Mouse (Mus musculus) spleen, postnatal 4 days (tissue): ENCODE data around the gene Stfa2.
"Not testable (repeated sequence)": the region's sequence is repeated elsewhere in the genome, so short reads cannot be mapped to it uniquely, and the experiment has no call there.

Experiments used
- DNase-seq, 2 experiments: peaks; one replicate each; pipeline ENCODE4 v3.0.0; 2022; ENCODE audit warnings: low spot score in 2 of 2

The Stfa2 gene

GRCm38 (mm10) chr16:36408357-36408756 lies at the start of gene Stfa2:
Gene Stfa2, minus strand, starts transcription at chr16:36408457.
- peak in 1 of 2 experiments; percentile 15 for DNase-seq

- DNase-seq, result no peak
Observed at GRCm38 (mm10) chr16:36455342-36455802, 47.1 kb upstream of the Stfa2 start, which contains the start of gene Stfa3. Gene Stfa3, minus strand, starts transcription at chr16:36455392.

- not testable (repeated sequence) for DNase-seq
Observed at GRCm38 (mm10) chr16:36420979-36421378, 12.7 kb upstream of the Stfa2 start.

GRCm38 (mm10) chr16:36389060-36389459 lies 19.2 kb downstream of the Stfa2 start:
- DNase-seq, result no peak

GRCm38 (mm10) chr16:36367648-36368047 lies 40.6 kb downstream of the Stfa2 start, which contains the start of gene BC100530:
Gene BC100530, minus strand, starts transcription at chr16:36367748.
- not testable (repeated sequence) for DNase-seq
